Mouse (Mus musculus) ES-E14 (cell line): ENCODE measurements around the gene Plscr3.

Source experiments
- CHD2 ChIP-seq: IDR thresholded peaks from 2 replicates; pipeline ENCODE4 v1.6.1; 2014; ENCODE audit warnings: mild to moderate bottlenecking, low read depth, low read length, inconsistent platforms
- HCFC1 ChIP-seq: IDR thresholded peaks from 2 replicates; pipeline ENCODE4 v1.6.1; 2012; ENCODE audit warnings: low read length, inconsistent platforms, borderline replicate concordance; ENCODE audit not compliant: insufficient read depth
- MAFK ChIP-seq: IDR thresholded peaks from 2 replicates; pipeline ENCODE4 v1.6.1; 2014; ENCODE audit warnings: mild to moderate bottlenecking, low read depth, low read length, inconsistent platforms; ENCODE audit not compliant: insufficient read depth
- ZC3H11A ChIP-seq: IDR thresholded peaks from 2 replicates; pipeline ENCODE4 v1.6.1; 2012; ENCODE audit warnings: low read depth, mild to moderate bottlenecking, inconsistent platforms, low read length, borderline replicate concordance
- ZNF384 ChIP-seq: IDR thresholded peaks from 2 replicates; pipeline ENCODE4 v1.6.1; 2012; ENCODE audit warnings: low read depth, low read length, inconsistent platforms

- TF ChIP-seq ZNF384: no peak
- no peak for TF ChIP-seq HCFC1
- no peak for TF ChIP-seq CHD2
- TF ChIP-seq MAFK: no peak
- no peak for TF ChIP-seq ZC3H11A
Observed at GRCm38 (mm10) chr11:69876186-69876585, 30.0 kb downstream of the Plscr3 start.
